Mouse (Mus musculus) brain, embryonic 14.5 days (tissue): ENCODE results near the gene Cand1.

ENCODE experiments used
- CTCF ChIP-seq: fragments of 200-500 bp; IDR thresholded peaks from 2 replicates; pipeline ENCODE4 v1.5.1; 2012; ENCODE audit warnings: inconsistent platforms, mild to moderate bottlenecking, moderate library complexity, borderline replicate concordance; ENCODE audit not compliant: insufficient read depth, insufficient read length; ENCODE audit errors: extremely low read depth
- POLR2A ChIP-seq: fragments of 200-500 bp; IDR thresholded peaks from 2 replicates; pipeline ENCODE4 v1.6.1; 2012; ENCODE audit warnings: mild to moderate bottlenecking, inconsistent platforms, borderline replicate concordance; ENCODE audit not compliant: poor library complexity, insufficient read depth, insufficient read length, severe bottlenecking; ENCODE audit errors: extremely low read depth

DNA sequence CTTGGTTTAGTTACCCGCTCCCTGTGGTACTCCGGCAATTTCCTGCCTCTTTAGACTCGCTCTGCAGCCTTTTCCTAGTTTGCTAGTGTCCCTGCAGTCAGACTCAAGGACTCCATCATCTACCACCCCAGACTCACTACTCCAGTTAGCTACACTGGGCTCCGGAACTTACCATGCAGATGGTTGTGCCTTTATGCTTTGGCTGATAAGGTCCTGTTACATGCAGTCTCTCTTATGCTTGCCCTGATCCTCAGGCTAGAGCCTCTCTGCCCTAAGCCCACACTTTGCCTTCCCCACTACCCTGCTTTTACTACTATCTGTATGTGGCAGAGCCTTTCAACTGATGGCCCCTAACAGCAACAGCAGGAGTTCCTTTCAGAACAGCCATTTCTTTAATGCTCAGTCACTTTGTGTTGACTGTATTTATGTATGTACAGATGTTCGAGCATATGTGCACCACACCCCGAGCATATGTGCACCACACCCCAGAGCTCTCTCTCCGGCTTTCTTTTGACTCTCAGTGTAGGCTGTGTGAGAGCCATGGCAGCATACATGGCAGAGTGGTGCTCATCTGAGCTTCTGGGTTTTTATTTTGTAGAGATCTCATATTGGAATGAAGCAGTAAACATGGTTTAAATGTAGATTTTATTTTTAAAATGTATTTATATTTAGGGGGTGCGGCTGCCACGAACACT is 41.5 kb downstream of the Cand1 start:
- no peak for TF ChIP-seq POLR2A
- no peak for TF ChIP-seq CTCF
